Mouse (Mus musculus) liver, embryonic 14.5 days (tissue): Measurements from ENCODE around the gene Aldob. TPM values are rescaled to one million over a fixed set of nuclear protein-coding genes. Genes with fewer than 3 reads are reported as not detected.

Experiments used
- ATAC-seq: fragments of 200-750 bp; cut with Nextera tagmentation; 2 replicates; pipeline ENCODE4 v1.8.0; 2017; ENCODE audit warnings: moderate number of reproducible peaks, mild to moderate bottlenecking, moderate library complexity; ENCODE audit not compliant: insufficient read depth
- DNase-seq, 3 experiments: peaks; one replicate each; pipeline ENCODE4 v3.0.0-alpha.2; 2012 to 2013; ENCODE audit warnings: low read depth in 3 of 3, low spot score in 3 of 3
- H3K27ac ChIP-seq: fragments of 300-500 bp; sonication (generic); 2 replicates; pipeline ENCODE4 v1.5.1; 2014; ENCODE audit warnings: moderate library complexity, mild to moderate bottlenecking, control low read depth, inconsistent platforms
- H3K27me3 ChIP-seq: fragments of 300-500 bp; sonication (generic); 2 replicates; pipeline ENCODE4 v1.6.1; 2014; ENCODE audit warnings: mild to moderate bottlenecking, low read length, moderate library complexity; ENCODE audit not compliant: control insufficient read depth, insufficient read depth
- H3K36me3 ChIP-seq: fragments of 300-500 bp; sonication (generic); replicated peaks from 2 replicates; pipeline ENCODE4 v1.6.1; 2014; ENCODE audit warnings: low read depth; ENCODE audit not compliant: control insufficient read depth, insufficient read depth
- H3K4me1 ChIP-seq, 2 experiments: fragments of 200-500 bp in 1 of 2; fragments of 300-500 bp in 1 of 2; sonication (generic) in 1 of 2; replicated peaks; 2 replicates each; pipeline ENCODE4 v1.6.1; 2012 to 2014; ENCODE audit warnings: antibody characterized with exemption in 1 of 2, inconsistent platforms in 1 of 2, low read length in 1 of 2; ENCODE audit not compliant: control insufficient read depth in 2 of 2, insufficient read depth in 2 of 2
- H3K4me2 ChIP-seq: fragments of 300-500 bp; sonication (generic); 2 replicates; pipeline ENCODE4 v1.6.1; 2014; ENCODE audit warnings: low read depth, mild to moderate bottlenecking, control low read depth, moderate library complexity
- H3K4me3 ChIP-seq, 2 experiments: fragments of 200-500 bp in 1 of 2; fragments of 300-500 bp in 1 of 2; sonication (generic) in 1 of 2; 2 replicates each; pipeline ENCODE4 v1.5.1; 2012 to 2014; ENCODE audit warnings: low read depth in 2 of 2, low read length in 2 of 2, mild to moderate bottlenecking in 2 of 2, control low read depth in 1 of 2, inconsistent platforms in 1 of 2, moderate library complexity in 1 of 2; ENCODE audit not compliant: insufficient read depth in 1 of 2
- H3K9ac ChIP-seq: fragments of 300-500 bp; sonication (generic); replicated peaks from 2 replicates; pipeline ENCODE4 v1.6.1; 2014; ENCODE audit warnings: mild to moderate bottlenecking, control low read depth, moderate library complexity
- H3K9me3 ChIP-seq: fragments of 300-500 bp; sonication (generic); 2 replicates; pipeline ENCODE4 v1.6.1; 2016; ENCODE audit warnings: low read length, mixed read lengths; ENCODE audit not compliant: control insufficient read depth
- CTCF ChIP-seq: IDR thresholded peaks from 2 replicates; pipeline ENCODE4 v1.5.1; 2016; ENCODE audit warnings: antibody characterized with exemption, low read depth, control low read depth
- EP300 ChIP-seq: IDR thresholded peaks from 2 replicates; pipeline ENCODE4 v1.6.1; 2016; ENCODE audit warnings: antibody characterized with exemption, low read depth
- WGBS: fragments of 180-500 bp; shearing (Covaris S2); extraction: QIAGEN DNeasy Blood & Tissue Kit; methylation state at CpG from one replicate; pipeline ENCODE4 v1.1.7; 2014; ENCODE audit not compliant: insufficient replicate concordance; 5-methylcytosine and 5-hydroxymethylcytosine counted together
- polyA plus RNA-seq, 2 experiments: library from polyadenylated mRNA; depleted of rRNA in 1 of 2; stranded (reverse) in 1 of 2; unstranded in 1 of 2; fragments of >200 nt; fragmentation: Nextera tagmentation in 1 of 2; extraction: Ambion mirVana in 1 of 2; gene quantifications; 2 replicates each; pipeline versions ENCODE4 v1.2.1 to v1.2.3; 2012 to 2014

Gene Aldob
- polyA plus RNA-seq, 2 experiments = 103 to 240 TPM

DNA sequence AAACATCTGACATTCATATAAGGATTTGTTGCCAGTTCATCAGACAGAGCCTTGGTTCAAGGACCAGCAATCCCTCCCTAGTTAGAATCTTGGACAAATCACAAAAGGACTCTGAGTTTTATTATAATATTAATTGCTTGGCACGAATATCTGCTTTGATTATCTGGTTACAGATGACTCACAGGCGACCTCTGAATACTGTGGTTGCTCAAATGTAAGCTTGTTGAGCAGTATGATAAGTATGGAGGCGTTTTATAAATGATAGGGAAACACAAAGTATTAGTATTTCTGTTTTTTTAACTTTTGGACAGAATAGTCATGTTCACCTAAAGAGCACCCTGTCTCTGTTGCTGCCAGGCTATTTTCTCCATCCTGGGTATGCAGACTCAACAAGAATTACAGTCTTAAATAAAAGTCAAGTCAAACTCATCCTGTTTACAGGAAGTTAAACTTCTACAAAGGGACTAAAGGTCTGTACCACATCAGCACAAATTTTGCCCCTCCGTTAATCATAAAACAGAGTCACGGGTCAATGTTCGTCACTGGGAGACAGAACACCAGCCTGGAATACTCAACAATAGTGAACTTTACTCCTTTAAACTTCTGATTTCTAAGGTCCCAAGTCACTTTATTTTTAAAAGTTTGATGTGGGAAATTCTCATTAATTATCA lies 2.3 kb downstream of the Aldob start:
- WGBS = 39% methylated on average over 6 of the region's 6 CpGs
- Histone ChIP-seq H3K9me3 (no peaks in the 10 kb centered on the region), H3K4me3 (0 out of 4 replicates have a peak overlapping the region, but pooled peaks of 1 of the 2 experiments have one; percentile 12), H3K27ac (peak overlapping the region; percentile 29; the same call in 1 of the 2 replicates), H3K4me2 (peak overlapping the region; percentile 44), H3K9ac (no peak overlapping the region), H3K36me3 (no peaks in the 10 kb centered on the region), H3K27me3 (no peaks in the 10 kb centered on the region), H3K4me1 (no peaks in the 10 kb centered on the region)
- DNase-seq = peak in 1 of 3 experiments; percentile 7
- peak; percentile 63 for ATAC-seq
- no peak for TF ChIP-seq CTCF
- no peak for TF ChIP-seq EP300

DNA sequence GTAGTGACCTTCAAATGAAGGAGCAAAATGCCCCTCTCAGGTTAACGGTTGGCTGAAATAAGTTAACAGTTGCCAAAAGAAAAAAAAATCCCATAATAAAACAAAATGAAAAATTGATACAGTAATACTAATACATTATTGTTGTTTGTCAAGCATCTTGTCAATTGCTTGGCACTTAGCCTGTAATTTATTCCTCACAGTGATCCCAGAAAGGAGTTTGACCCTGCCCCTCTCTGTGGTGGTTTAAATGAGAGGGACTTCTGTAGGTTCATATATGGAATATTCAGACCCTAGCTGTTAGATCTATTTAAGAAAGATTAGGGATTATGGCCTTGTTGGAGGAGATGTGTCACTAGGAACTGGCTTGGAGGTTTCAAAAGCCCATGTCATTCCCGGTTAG lies 3.3 kb downstream of the Aldob start:
- no peak for DNase-seq
- H3K9ac ChIP-seq = no peak overlapping the region
- no peaks in the 10 kb centered on the region for H3K9me3 ChIP-seq
- no peak overlapping the region for H3K27ac ChIP-seq
- H3K27me3 ChIP-seq = no peaks in the 10 kb centered on the region
- H3K4me2 ChIP-seq = peak overlapping the region; percentile 44
- 60% methylated on average over 2 of the region's 2 CpGs for WGBS
- no peak overlapping the region for H3K4me3 ChIP-seq
- no peaks in the 10 kb centered on the region for H3K4me1 ChIP-seq
- ATAC-seq = no peak
- no peak for TF ChIP-seq EP300
- no peak for TF ChIP-seq CTCF
- no peaks in the 10 kb centered on the region for H3K36me3 ChIP-seq

- no peak overlapping the region for H3K27ac ChIP-seq
- no peak overlapping the region for H3K4me3 ChIP-seq
- DNase-seq = no peak
- no peak for ATAC-seq
- no peak for TF ChIP-seq CTCF
- TF ChIP-seq EP300 = no peak
- H3K4me2 ChIP-seq = no peak overlapping the region
- H3K4me1 ChIP-seq = no peaks in the 10 kb centered on the region
- no peaks in the 10 kb centered on the region for H3K9me3 ChIP-seq
- H3K27me3 ChIP-seq = no peaks in the 10 kb centered on the region
- no peaks in the 10 kb centered on the region for H3K36me3 ChIP-seq
- 63% methylated on average over 3 of the region's 3 CpGs for WGBS
- no peak overlapping the region for H3K9ac ChIP-seq
These were observed 8.4 kb downstream of the Aldob start for GRCm38 (mm10) chr4:49540966-49541365.

DNA sequence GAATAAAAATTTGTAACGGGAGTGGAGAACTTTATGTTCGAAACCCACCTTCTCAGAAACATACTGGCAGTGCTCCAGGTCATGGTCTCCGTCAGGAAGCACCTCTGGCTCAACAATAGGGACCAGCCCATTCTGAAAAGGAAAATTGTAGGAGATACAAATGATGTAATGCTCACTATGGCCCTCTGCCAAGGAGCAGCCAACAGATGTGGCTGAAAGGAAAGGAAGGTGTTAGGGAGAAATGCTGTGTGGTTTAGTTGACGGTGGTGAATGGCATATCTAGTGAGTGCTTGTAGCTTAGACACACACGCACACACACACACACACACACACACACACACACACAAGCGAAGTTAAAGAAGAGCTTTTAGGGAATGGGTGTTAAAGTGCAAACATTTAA lies 9.7 kb downstream of the Aldob start:
- 56% methylated on average over 6 of the region's 6 CpGs for WGBS

GRCm38 (mm10) chr4:49536671-49537070 lies 12.7 kb downstream of the Aldob start:
- TF ChIP-seq EP300 (no peak), CTCF (no peak)
- no peak overlapping the region for H3K4me2 ChIP-seq
- no peaks in the 10 kb centered on the region for H3K36me3 ChIP-seq
- ATAC-seq = no peak
- H3K9ac ChIP-seq = no peak overlapping the region
- DNase-seq = no peak
- no peaks in the 10 kb centered on the region for H3K27me3 ChIP-seq
- H3K27ac ChIP-seq = no peak overlapping the region
- H3K4me1 ChIP-seq = no peaks in the 10 kb centered on the region
- 60% methylated on average over 4 of the region's 4 CpGs for WGBS
- H3K4me3 ChIP-seq = no peak overlapping the region
- no peaks in the 10 kb centered on the region for H3K9me3 ChIP-seq

More for the DNA sequence above, 9.7 kb downstream of the Aldob start:
- no peak overlapping the region for H3K4me3 ChIP-seq
- H3K9ac ChIP-seq = no peak overlapping the region
- ATAC-seq (no peak), DNase-seq (no peak)
- H3K9me3 ChIP-seq = no peaks in the 10 kb centered on the region
- TF ChIP-seq CTCF = no peak
- no peak for TF ChIP-seq EP300
- no peak overlapping the region for H3K4me2 ChIP-seq
- no peaks in the 10 kb centered on the region for H3K4me1 ChIP-seq
- no peaks in the 10 kb centered on the region for H3K36me3 ChIP-seq
- H3K27ac ChIP-seq = no peak overlapping the region
- no peaks in the 10 kb centered on the region for H3K27me3 ChIP-seq
